Mouse (Mus musculus): ENCODE results near the gene A3galt2. TPM values are rescaled to one million over a fixed set of nuclear protein-coding genes. Genes with fewer than 3 reads are reported as not detected.

Gene A3galt2
- polyA plus RNA-seq (2016; fragmentation: Nextera tagmentation; extraction: Ambion mirVana) = 0.09 TPM in 2 replicates

DNA sequence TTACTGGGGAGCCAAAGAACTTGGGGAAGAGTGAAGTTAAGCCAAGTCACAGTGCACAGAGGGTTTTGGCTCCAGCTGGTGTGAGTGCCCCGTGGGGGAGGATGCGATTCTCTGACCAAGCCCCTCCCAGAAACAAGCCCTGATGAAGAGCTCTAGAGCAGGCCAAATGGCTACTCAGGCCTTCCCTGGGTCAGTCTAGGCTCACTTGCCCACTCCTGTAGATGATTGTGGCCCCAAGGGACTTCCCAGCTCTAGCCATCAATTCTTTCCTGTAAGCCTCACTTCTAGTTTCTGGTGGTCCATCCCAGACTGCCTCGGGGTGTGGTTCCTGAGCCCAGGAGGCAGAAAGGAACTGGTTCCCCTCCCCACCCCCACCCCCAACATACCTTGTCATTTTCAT lies at the start of gene A3galt2:
A3galt2 (plus strand) TSS at position 301 of the 400 bp plus-strand sequence.
- Histone ChIP-seq H3K4me2 (no peak within 1 kb of the TSS), H3K9ac (no peak within 1 kb of the TSS), H3K36me3 (peaks cover 43% of the 10 kb centered on the region), H3K27ac (ENCODE audit: poor library complexity, severe bottlenecking) (no peak within 1 kb of the TSS), H3K27me3 (replicated peaks) (no peaks in the 10 kb centered on the region), H3K4me1 (replicated peaks) (peaks cover 8% of the 10 kb centered on the region), H3K9me3 (replicated peaks) (no peaks in the 10 kb centered on the region), H3K4me3 (no peak within 1 kb of the TSS)
- ATAC-seq (ENCODE audit: insufficient number of reproducible peaks, low FRiP score) = no peak
- WGBS = 77% methylated on average over 3 of the region's 3 CpGs

GRCm38 (mm10) chr4:128706626-128707025 lies 48.5 kb upstream of the A3galt2 start:
- no peaks in the 10 kb centered on the region for H3K9me3 ChIP-seq (replicated peaks)
- no peak overlapping the region for H3K9ac ChIP-seq

GRCm38 (mm10) chr4:128707384-128707783 lies 47.8 kb upstream of the A3galt2 start:
- H3K4me1 ChIP-seq (replicated peaks) = peaks cover 30% of the 10 kb centered on the region
- no peaks in the 10 kb centered on the region for H3K9me3 ChIP-seq (replicated peaks)
- no peak overlapping the region for H3K4me3 ChIP-seq
- 21% methylated on average over 4 of the region's 4 CpGs for WGBS
- no peak for ATAC-seq (ENCODE audit: insufficient number of reproducible peaks, low FRiP score)
- no peak overlapping the region for H3K27ac ChIP-seq (ENCODE audit: poor library complexity, severe bottlenecking)
- no peaks in the 10 kb centered on the region for H3K36me3 ChIP-seq
- no peak overlapping the region for H3K9ac ChIP-seq
- H3K27me3 ChIP-seq (replicated peaks) = peaks cover 42% of the 10 kb centered on the region
- no peak overlapping the region for H3K4me2 ChIP-seq

More at GRCm38 (mm10) chr4:128706626-128707025, 48.5 kb upstream of the A3galt2 start:
- Histone ChIP-seq H3K27me3 (replicated peaks) (peaks cover 48% of the 10 kb centered on the region), H3K36me3 (no peaks in the 10 kb centered on the region), H3K4me3 (no peak overlapping the region), H3K4me2 (no peak overlapping the region), H3K4me1 (replicated peaks) (peaks cover 22% of the 10 kb centered on the region), H3K27ac (ENCODE audit: poor library complexity, severe bottlenecking) (no peak overlapping the region)
- 3% methylated on average over 9 of the region's 9 CpGs for WGBS
- peak; percentile 66 for ATAC-seq (ENCODE audit: insufficient number of reproducible peaks, low FRiP score)

- Histone ChIP-seq H3K27ac (ENCODE audit: poor library complexity, severe bottlenecking) (no peak overlapping the region), H3K9ac (no peak overlapping the region), H3K4me2 (no peak overlapping the region), H3K9me3 (replicated peaks) (no peaks in the 10 kb centered on the region), H3K27me3 (replicated peaks) (peaks cover 41% of the 10 kb centered on the region), H3K4me3 (no peak overlapping the region), H3K4me1 (replicated peaks) (peaks cover 33% of the 10 kb centered on the region), H3K36me3 (no peaks in the 10 kb centered on the region)
- 62% methylated on average over 15 of the region's 15 CpGs for WGBS
- ATAC-seq (ENCODE audit: insufficient number of reproducible peaks, low FRiP score) = no peak
Observed at GRCm38 (mm10) chr4:128709061-128709780, 45.9 kb upstream of the A3galt2 start.

DNA sequence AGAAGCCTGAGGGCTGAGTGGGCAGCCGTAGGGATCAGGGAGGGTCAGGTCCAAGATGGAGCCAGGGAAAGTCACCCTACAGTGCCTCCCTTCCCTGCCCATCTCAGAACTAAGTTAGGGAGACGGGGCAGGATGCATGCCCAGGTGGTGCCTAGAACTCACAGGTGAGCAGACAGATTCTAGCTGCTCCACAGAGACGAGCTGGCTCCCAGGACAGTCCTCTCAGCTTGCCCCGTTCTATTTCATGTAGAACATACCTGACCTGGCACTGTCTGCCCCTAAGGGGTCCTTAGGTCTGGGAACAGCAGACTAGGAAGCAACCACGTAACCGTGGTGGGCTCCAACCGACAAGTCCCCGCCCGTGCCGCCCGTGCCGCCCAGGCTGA lies 45.4 kb upstream of the A3galt2 start:
- Histone ChIP-seq H3K27ac (ENCODE audit: poor library complexity, severe bottlenecking) (no peak overlapping the region), H3K27me3 (replicated peaks) (peaks cover 39% of the 10 kb centered on the region), H3K4me1 (replicated peaks) (peaks cover 33% of the 10 kb centered on the region), H3K4me3 (no peak overlapping the region), H3K9ac (no peak overlapping the region), H3K9me3 (replicated peaks) (no peaks in the 10 kb centered on the region), H3K36me3 (no peaks in the 10 kb centered on the region), H3K4me2 (no peak overlapping the region)
- no peak for ATAC-seq (ENCODE audit: insufficient number of reproducible peaks, low FRiP score)
- 88% methylated on average over 12 of the region's 12 CpGs for WGBS

DNA sequence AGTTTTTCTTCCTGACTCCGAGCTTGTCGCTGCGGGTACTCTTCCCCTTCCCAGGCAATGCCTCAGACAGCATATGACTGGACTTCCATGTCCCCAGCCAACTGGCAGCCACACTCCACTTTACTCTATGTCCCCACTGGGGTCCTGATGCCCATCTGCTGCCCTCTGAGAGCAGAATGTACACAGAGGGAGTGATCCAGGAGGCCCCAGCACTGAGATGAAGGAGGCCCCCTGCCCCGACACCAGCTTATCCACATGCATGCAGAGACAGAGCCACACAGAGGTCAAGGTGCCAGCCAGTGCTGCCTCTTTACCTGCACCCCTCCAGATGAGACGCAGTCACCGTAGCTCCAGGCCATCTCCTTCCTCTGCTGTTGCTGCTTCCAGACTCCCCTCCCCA lies 44.9 kb upstream of the A3galt2 start:
- Histone ChIP-seq H3K9me3 (replicated peaks) (no peaks in the 10 kb centered on the region), H3K27ac (ENCODE audit: poor library complexity, severe bottlenecking) (no peak overlapping the region), H3K4me2 (no peak overlapping the region), H3K4me3 (no peak overlapping the region), H3K27me3 (replicated peaks) (peaks cover 38% of the 10 kb centered on the region), H3K9ac (no peak overlapping the region), H3K4me1 (replicated peaks) (peaks cover 37% of the 10 kb centered on the region), H3K36me3 (no peaks in the 10 kb centered on the region)
- WGBS = 84% methylated on average over 6 of the region's 6 CpGs
- no peak for ATAC-seq (ENCODE audit: insufficient number of reproducible peaks, low FRiP score)

DNA sequence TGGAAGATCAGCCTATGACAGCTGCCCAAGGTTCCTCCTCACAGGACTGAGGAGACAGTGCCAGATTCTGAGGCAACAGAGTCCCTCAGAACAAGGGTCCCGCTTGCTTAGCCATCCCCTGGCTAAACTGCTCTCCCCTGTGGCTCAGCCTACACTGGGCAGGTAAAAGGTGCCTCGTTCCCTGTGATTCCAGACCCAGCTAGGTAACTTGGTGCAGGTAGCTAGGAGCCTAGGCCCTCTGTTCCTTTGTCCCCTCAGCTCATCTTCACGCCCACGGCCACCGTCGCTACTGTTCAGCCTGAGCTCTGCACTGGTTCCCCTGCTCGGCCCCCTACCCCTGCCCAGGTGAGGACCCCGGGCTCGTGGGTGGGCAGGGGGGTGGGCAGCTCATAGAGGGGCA lies 44.4 kb upstream of the A3galt2 start:
- H3K36me3 ChIP-seq = no peaks in the 10 kb centered on the region
- peaks cover 42% of the 10 kb centered on the region for H3K4me1 ChIP-seq (replicated peaks)
- H3K4me3 ChIP-seq = no peak overlapping the region
- peaks cover 36% of the 10 kb centered on the region for H3K27me3 ChIP-seq (replicated peaks)
- no peak overlapping the region for H3K4me2 ChIP-seq
- 75% methylated on average over 9 of the region's 9 CpGs for WGBS
- no peak for ATAC-seq (ENCODE audit: insufficient number of reproducible peaks, low FRiP score)
- no peak overlapping the region for H3K9ac ChIP-seq
- H3K9me3 ChIP-seq (replicated peaks) = no peaks in the 10 kb centered on the region
- no peak overlapping the region for H3K27ac ChIP-seq (ENCODE audit: poor library complexity, severe bottlenecking)

- H3K36me3 ChIP-seq = no peaks in the 10 kb centered on the region
- peak overlapping the region; percentile 58 for H3K9ac ChIP-seq
- 6% methylated on average over 24 of the region's 24 CpGs for WGBS
- H3K27me3 ChIP-seq (replicated peaks) = peaks cover 36% of the 10 kb centered on the region
- H3K4me1 ChIP-seq (replicated peaks) = peaks cover 43% of the 10 kb centered on the region
- peak; percentile 56 for ATAC-seq (ENCODE audit: insufficient number of reproducible peaks, low FRiP score)
- peak overlapping the region; percentile 80 for H3K4me2 ChIP-seq
- H3K9me3 ChIP-seq (replicated peaks) = no peaks in the 10 kb centered on the region
- no peak overlapping the region for H3K27ac ChIP-seq (ENCODE audit: poor library complexity, severe bottlenecking)
- H3K4me3 ChIP-seq = peak overlapping the region; percentile 36
Observed at GRCm38 (mm10) chr4:128711455-128712135, 43.6 kb upstream of the A3galt2 start.

GRCm38 (mm10) chr4:128712136-128712655 lies 43.0 kb upstream of the A3galt2 start:
- H3K36me3 ChIP-seq = no peaks in the 10 kb centered on the region
- peak overlapping the region; percentile 80 for H3K4me2 ChIP-seq

GRCm38 (mm10) chr4:128712941-128713340 lies 42.2 kb upstream of the A3galt2 start:
- Histone ChIP-seq H3K4me2 (no peak overlapping the region), H3K9me3 (replicated peaks) (no peaks in the 10 kb centered on the region), H3K27me3 (replicated peaks) (peaks cover 32% of the 10 kb centered on the region), H3K27ac (ENCODE audit: poor library complexity, severe bottlenecking) (no peak overlapping the region), H3K36me3 (no peaks in the 10 kb centered on the region), H3K4me3 (no peak overlapping the region), H3K9ac (no peak overlapping the region), H3K4me1 (replicated peaks) (peaks cover 31% of the 10 kb centered on the region)
- ATAC-seq (ENCODE audit: insufficient number of reproducible peaks, low FRiP score) = no peak
- 81% methylated on average over 6 of the region's 6 CpGs for whole genome bisulfite sequencing

More at GRCm38 (mm10) chr4:128712136-128712655, 43.0 kb upstream of the A3galt2 start:
- WGBS = 50% methylated on average over 13 of the region's 13 CpGs
- Histone ChIP-seq H3K9ac (peak overlapping the region; percentile 58), H3K27me3 (replicated peaks) (peaks cover 36% of the 10 kb centered on the region), H3K9me3 (replicated peaks) (no peaks in the 10 kb centered on the region), H3K27ac (ENCODE audit: poor library complexity, severe bottlenecking) (no peak overlapping the region), H3K4me3 (peak overlapping the region; percentile 36), H3K4me1 (replicated peaks) (peaks cover 37% of the 10 kb centered on the region)
- ATAC-seq (ENCODE audit: insufficient number of reproducible peaks, low FRiP score) = no peak

Measured in heart, embryonic 12.5 days (tissue).